Mouse (Mus musculus) kidney, embryonic 16.5 days (tissue): ENCODE measurements around the gene Traf7. TPM values are rescaled to one million over a fixed set of nuclear protein-coding genes. Genes with fewer than 3 reads are reported as not detected.

Experiments used
- ATAC-seq: fragments of 200-750 bp; cut with Nextera tagmentation; 2 replicates; pipeline ENCODE4 v1.8.0; 2017; ENCODE audit warnings: moderate TSS enrichment; ENCODE audit not compliant: low FRiP score, low TSS enrichment
- H3K27ac ChIP-seq: fragments of 300-500 bp; sonication (generic); 2 replicates; pipeline ENCODE4 v1.5.1; 2014; ENCODE audit warnings: low read length
- H3K27me3 ChIP-seq: fragments of 300-500 bp; sonication (generic); 2 replicates; pipeline ENCODE4 v1.6.1; 2014; ENCODE audit warnings: low read length, control low read depth, mixed read lengths; ENCODE audit not compliant: insufficient read depth
- H3K36me3 ChIP-seq: fragments of 300-500 bp; sonication (generic); 2 replicates; pipeline ENCODE4 v1.6.1; 2014; ENCODE audit warnings: low read length, control low read depth, mixed read lengths; ENCODE audit not compliant: insufficient read depth
- H3K4me1 ChIP-seq: fragments of 300-500 bp; sonication (generic); 2 replicates; pipeline ENCODE4 v1.6.1; 2014; ENCODE audit warnings: low read length, control low read depth, mixed read lengths; ENCODE audit not compliant: insufficient read depth
- H3K4me2 ChIP-seq: fragments of 300-500 bp; sonication (generic); replicated peaks from 2 replicates; pipeline ENCODE4 v1.6.1; 2014; ENCODE audit warnings: low read depth, low read length
- H3K4me3 ChIP-seq: fragments of 300-500 bp; sonication (generic); 2 replicates; pipeline ENCODE4 v1.5.1; 2014; ENCODE audit warnings: mild to moderate bottlenecking, low read length
- H3K9ac ChIP-seq: fragments of 300-500 bp; sonication (generic); replicated peaks from 2 replicates; pipeline ENCODE4 v1.6.1; 2014; ENCODE audit warnings: low read length
- H3K9me3 ChIP-seq: fragments of 300-500 bp; sonication (generic); 2 replicates; pipeline ENCODE4 v1.6.1; 2016; ENCODE audit warnings: low read length, control low read depth
- WGBS: fragments of 180-500 bp; shearing (Covaris S2); extraction: QIAGEN DNeasy Blood & Tissue Kit; methylation state at CpG from one replicate; pipeline ENCODE4 v1.1.7; 2014; 5-methylcytosine and 5-hydroxymethylcytosine counted together
- polyA plus RNA-seq: library from polyadenylated mRNA; unstranded; fragments of >200 nt; fragmentation: Nextera tagmentation; extraction: Ambion mirVana; gene quantifications from 2 replicates; pipeline ENCODE4 v1.2.1, GENCODE M21; 2015

Gene Traf7
- polyA plus RNA-seq, 1 experiment from 2014 or later: 113 TPM

DNA sequence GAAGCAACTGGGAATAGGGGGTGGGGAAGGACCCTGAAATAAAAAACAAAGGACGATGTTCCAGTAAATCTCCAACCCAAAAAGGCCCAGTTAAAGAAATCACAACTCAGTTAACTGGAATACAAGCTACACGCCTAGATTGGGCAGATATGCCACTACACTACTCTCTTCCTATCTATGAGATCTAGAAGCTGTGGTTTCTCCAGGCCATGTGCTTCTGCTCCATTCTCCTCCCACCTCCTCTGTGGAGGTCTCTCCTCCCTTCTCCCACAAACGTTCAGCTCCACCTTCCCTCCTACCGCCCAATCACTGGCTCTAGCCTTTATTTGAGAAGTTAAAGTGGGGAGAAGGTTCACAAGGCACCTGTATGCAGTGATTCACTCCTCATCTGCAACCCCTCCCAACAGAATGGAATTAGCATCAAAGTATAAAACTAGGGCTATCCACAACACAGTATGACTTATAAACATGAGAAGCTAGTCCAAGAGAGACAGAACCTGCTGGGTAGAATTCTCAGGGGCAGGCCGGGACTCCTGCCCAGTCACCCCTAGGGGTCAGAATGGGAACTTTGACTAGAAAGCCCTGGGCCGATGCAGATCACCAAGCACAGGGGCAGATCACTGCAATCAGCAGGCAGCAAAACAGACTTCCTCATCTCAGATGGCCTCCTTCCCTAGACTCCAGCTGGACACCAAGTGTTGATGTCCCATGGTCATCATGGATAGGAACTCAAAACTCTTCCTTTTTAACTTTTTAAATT, 64.2 kb downstream of the Traf7 start:
- no peak for ATAC-seq
- no peak overlapping the region for H3K4me2 ChIP-seq
- H3K9ac ChIP-seq: no peak overlapping the region
- H3K27me3 ChIP-seq: no peaks in the 10 kb centered on the region
- H3K4me3 ChIP-seq: no peak overlapping the region
- 47% methylated on average over 6 of the region's 6 CpGs for WGBS
- H3K9me3 ChIP-seq: no peaks in the 10 kb centered on the region
- H3K4me1 ChIP-seq: no peaks in the 10 kb centered on the region
- H3K36me3 ChIP-seq: no peaks in the 10 kb centered on the region
- H3K27ac ChIP-seq: no peak overlapping the region

DNA sequence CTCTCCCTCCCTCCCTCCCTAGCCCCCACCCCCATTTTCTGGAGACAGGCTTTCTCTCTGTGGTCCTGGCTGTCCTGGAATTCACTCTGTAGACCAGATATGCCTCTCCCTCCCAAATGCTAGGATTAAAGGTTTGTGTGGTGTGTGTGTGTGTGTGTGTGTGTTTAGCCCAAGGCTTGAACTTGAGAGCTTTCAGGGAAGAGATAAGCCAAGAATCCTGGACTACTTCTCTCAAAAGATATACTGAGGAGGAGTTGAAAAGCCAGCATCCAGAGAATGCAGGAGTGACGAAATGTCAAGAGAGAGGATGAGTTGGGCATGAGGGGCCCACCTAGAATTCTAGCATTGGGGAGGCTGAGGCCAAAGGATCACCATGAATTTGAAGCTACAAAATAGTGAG, 64.8 kb downstream of the Traf7 start:
- Histone ChIP-seq H3K4me3 (no peak overlapping the region), H3K36me3 (no peaks in the 10 kb centered on the region), H3K27ac (no peak overlapping the region), H3K9me3 (no peaks in the 10 kb centered on the region), H3K9ac (no peak overlapping the region), H3K4me1 (no peaks in the 10 kb centered on the region), H3K4me2 (no peak overlapping the region), H3K27me3 (no peaks in the 10 kb centered on the region)
- ATAC-seq: no peak
- WGBS: 77% methylated on average over 1 of the region's 1 CpGs

- no peak for ATAC-seq
- Histone ChIP-seq H3K27ac (no peak overlapping the region), H3K9me3 (no peaks in the 10 kb centered on the region), H3K4me3 (no peak overlapping the region), H3K4me1 (no peaks in the 10 kb centered on the region), H3K36me3 (no peaks in the 10 kb centered on the region), H3K9ac (no peak overlapping the region), H3K4me2 (no peak overlapping the region), H3K27me3 (no peaks in the 10 kb centered on the region)
- WGBS: 64% methylated on average over 2 of the region's 2 CpGs
Measured at GRCm38 (mm10) chr17:24461580-24461979, 66.2 kb downstream of the Traf7 start.

Other genes starting within 250 kb of the Traf7 start
- 0.22 TPM in 1 of 2 replicates, not detected in the other for gene Abca17, start 176.9 kb downstream of the Traf7 start, polyA plus RNA-seq
- gene Abca3, start 176.0 kb downstream of the Traf7 start, polyA plus RNA-seq: 20.8 and 22.6 TPM in 2 replicates
- 300 and 327 TPM in 2 replicates for gene Rnps1, start 113.4 kb downstream of the Traf7 start, polyA plus RNA-seq
- 141 and 143 TPM in 2 replicates for gene Eci1, start 101.3 kb downstream of the Traf7 start, polyA plus RNA-seq
- 3.2 and 5.5 TPM in 2 replicates for gene Dnase1l2, start 84.8 kb downstream of the Traf7 start, polyA plus RNA-seq
- gene E4f1, start 57.6 kb downstream of the Traf7 start, polyA plus RNA-seq: 38.1 TPM in 2 replicates
- 55.5 and 55.6 TPM in 2 replicates for gene Pgp, start 57.5 kb downstream of the Traf7 start, polyA plus RNA-seq
- gene Bricd5, start 54.1 kb downstream of the Traf7 start, polyA plus RNA-seq: 0.42 and 1.6 TPM in 2 replicates
- 39.3 and 40.2 TPM in 2 replicates for gene Mlst8, start 48.9 kb downstream of the Traf7 start, polyA plus RNA-seq
- 1.5 and 2.2 TPM in 2 replicates for gene Caskin1, start 39.3 kb downstream of the Traf7 start, polyA plus RNA-seq
- 2.8 and 3.0 TPM in 2 replicates for gene Rab26, start 6.3 kb upstream of the Traf7 start, polyA plus RNA-seq
- gene Pkd1, start 21.9 kb upstream of the Traf7 start, polyA plus RNA-seq: 22.5 and 24.3 TPM in 2 replicates
- gene Tsc2, start 104.7 kb upstream of the Traf7 start, polyA plus RNA-seq: 72.8 and 77.0 TPM in 2 replicates
- 23.1 TPM in 2 replicates for gene Nthl1, start 104.7 kb upstream of the Traf7 start, polyA plus RNA-seq
- gene Slc9a3r2, start 122.4 kb upstream of the Traf7 start, polyA plus RNA-seq: 116 and 120 TPM in 2 replicates
- gene Npw, start 130.5 kb upstream of the Traf7 start, polyA plus RNA-seq: 0.37 TPM in 1 of 2 replicates, not detected in the other
- gene Zfp598, start 141.7 kb upstream of the Traf7 start, polyA plus RNA-seq: 19.7 and 22.7 TPM in 2 replicates
- gene Syngr3, start 162.0 kb upstream of the Traf7 start, polyA plus RNA-seq: 2.3 and 2.9 TPM in 2 replicates
- gene Gfer, start 168.2 kb upstream of the Traf7 start, polyA plus RNA-seq: 44.4 and 45.3 TPM in 2 replicates
- 1.9 and 2.7 TPM in 2 replicates for gene Noxo1, start 168.3 kb upstream of the Traf7 start, polyA plus RNA-seq
- 92.1 and 107 TPM in 2 replicates for gene Tbl3, start 179.7 kb upstream of the Traf7 start, polyA plus RNA-seq
- gene Rnf151, start 190.1 kb upstream of the Traf7 start, polyA plus RNA-seq: 0.26 TPM in 1 of 2 replicates, not detected in the other
- 1,489 and 1,547 TPM in 2 replicates for gene Rps2, start 190.2 kb upstream of the Traf7 start, polyA plus RNA-seq
- 258 and 262 TPM in 2 replicates for gene Ndufb10, start 196.5 kb upstream of the Traf7 start, polyA plus RNA-seq
- 0.15 TPM in 1 of 2 replicates, not detected in the other for gene Rpl3l, start 199.9 kb upstream of the Traf7 start, polyA plus RNA-seq
- gene Msrb1, start 208.7 kb upstream of the Traf7 start, polyA plus RNA-seq: 33.3 and 33.8 TPM in 2 replicates
- 23.0 and 27.6 TPM in 2 replicates for gene Hs3st6, start 225.1 kb upstream of the Traf7 start, polyA plus RNA-seq